Mouse (Mus musculus) stomach, embryonic 16.5 days (tissue): ENCODE measurements at regions not wholly inside any gene's neighbourhood (a gene's known extent, or its start where the extent isn't known, plus 50 kb on each side); places are given as distances from the start of the nearest gene placed in this dataset.
A peak's percentile ranks its signal among the peaks of the same experiment; 100 is the strongest.

ENCODE experiments used
- ATAC-seq: fragments of 200-750 bp; cut with Nextera tagmentation; 2 replicates; pipeline ENCODE4 v1.8.0; 2017; ENCODE audit warnings: moderate number of reproducible peaks, moderate TSS enrichment; ENCODE audit not compliant: insufficient read depth, low FRiP score
- H3K27ac ChIP-seq: fragments of 300-500 bp; sonication (generic); 2 replicates; pipeline ENCODE4 v1.5.1; 2014; ENCODE audit warnings: low read length
- H3K27me3 ChIP-seq: fragments of 300-500 bp; sonication (generic); 2 replicates; pipeline ENCODE4 v1.6.1; 2014; ENCODE audit warnings: low read length, control low read depth, mixed read lengths; ENCODE audit not compliant: control insufficient read depth, insufficient read depth
- H3K36me3 ChIP-seq: fragments of 300-500 bp; sonication (generic); 2 replicates; pipeline ENCODE4 v1.6.1; 2014; ENCODE audit warnings: low read length; ENCODE audit not compliant: control insufficient read depth, insufficient read depth
- H3K4me1 ChIP-seq: fragments of 300-500 bp; sonication (generic); 2 replicates; pipeline ENCODE4 v1.6.1; 2014; ENCODE audit warnings: low read length, control low read depth, mixed read lengths; ENCODE audit not compliant: control insufficient read depth, insufficient read depth
- H3K4me2 ChIP-seq: fragments of 300-500 bp; sonication (generic); 2 replicates; pipeline ENCODE4 v1.6.1; 2014; ENCODE audit warnings: low read depth, low read length, mixed read lengths
- H3K4me3 ChIP-seq: fragments of 300-500 bp; sonication (generic); replicated peaks from 2 replicates; pipeline ENCODE4 v1.5.1; 2014; ENCODE audit warnings: mild to moderate bottlenecking, low read length
- H3K9ac ChIP-seq: fragments of 300-500 bp; sonication (generic); 2 replicates; pipeline ENCODE4 v1.6.1; 2014; ENCODE audit warnings: low read length
- H3K9me3 ChIP-seq: fragments of 300-500 bp; sonication (generic); replicated peaks from 2 replicates; pipeline ENCODE4 v1.6.1; 2016; ENCODE audit warnings: low read length, control low read depth; ENCODE audit not compliant: control insufficient read depth
- WGBS: fragments of 180-500 bp; shearing (Covaris S2); extraction: QIAGEN DNeasy Blood & Tissue Kit; methylation state at CpG from one replicate; pipeline ENCODE4 v1.1.7; 2014; 5-methylcytosine and 5-hydroxymethylcytosine counted together

GRCm38 (mm10) chr5:53329591-53329990 is 62.7 kb downstream of the Smim20 start:
- Histone ChIP-seq H3K27me3 (no peaks in the 10 kb centered on the region), H3K27ac (no peak overlapping the region), H3K4me2 (no peak overlapping the region), H3K4me3 (no peak overlapping the region), H3K4me1 (peaks cover 10% of the 10 kb centered on the region; the same call in 1 of the 2 replicates), H3K9me3 (no peaks in the 10 kb centered on the region), H3K36me3 (no peaks in the 10 kb centered on the region), H3K9ac (no peak overlapping the region)
- no peak for ATAC-seq
- 83% methylated on average over 2 of the region's 2 CpGs for WGBS

- Histone ChIP-seq H3K36me3 (no peaks in the 10 kb centered on the region), H3K27ac (no peak overlapping the region), H3K9ac (no peak overlapping the region), H3K9me3 (no peaks in the 10 kb centered on the region), H3K4me3 (no peak overlapping the region), H3K27me3 (no peaks in the 10 kb centered on the region), H3K4me1 (no peaks in the 10 kb centered on the region), H3K4me2 (no peak overlapping the region)
- no peak for ATAC-seq
- 79% methylated on average over 6 of the region's 6 CpGs for WGBS
These were observed 69.8 kb downstream of the Smim20 start for GRCm38 (mm10) chr5:53336704-53337103.

- no peak overlapping the region for H3K27ac ChIP-seq
- H3K9ac ChIP-seq: no peak overlapping the region
- no peaks in the 10 kb centered on the region for H3K36me3 ChIP-seq
- no peak overlapping the region for H3K4me2 ChIP-seq
- WGBS: 27% methylated on average over 3 of the region's 3 CpGs
- no peak for ATAC-seq
- H3K4me1 ChIP-seq: no peaks in the 10 kb centered on the region
- no peak overlapping the region for H3K4me3 ChIP-seq
- no peaks in the 10 kb centered on the region for H3K27me3 ChIP-seq
- H3K9me3 ChIP-seq: no peaks in the 10 kb centered on the region
These were observed 70.9 kb downstream of the Smim20 start for GRCm38 (mm10) chr5:53337816-53338215.

GRCm38 (mm10) chr5:53345164-53345563 is 78.3 kb downstream of the Smim20 start:
- H3K27me3 ChIP-seq: no peaks in the 10 kb centered on the region
- H3K4me1 ChIP-seq: peaks cover 13% of the 10 kb centered on the region
- H3K4me2 ChIP-seq: no peak overlapping the region
- no peaks in the 10 kb centered on the region for H3K36me3 ChIP-seq
- H3K4me3 ChIP-seq: no peak overlapping the region
- no peaks in the 10 kb centered on the region for H3K9me3 ChIP-seq
- no peak overlapping the region for H3K9ac ChIP-seq
- WGBS: 77% methylated on average over 8 of the region's 8 CpGs
- ATAC-seq: no peak
- no peak overlapping the region for H3K27ac ChIP-seq

GRCm38 (mm10) chr5:53346028-53346427 is 79.1 kb downstream of the Smim20 start:
- H3K27me3 ChIP-seq: no peaks in the 10 kb centered on the region
- no peaks in the 10 kb centered on the region for H3K36me3 ChIP-seq
- H3K4me2 ChIP-seq: no peak overlapping the region
- WGBS: 35% methylated on average over 8 of the region's 8 CpGs
- peak; percentile 17; the same call in 1 of the 2 replicates for ATAC-seq
- H3K9ac ChIP-seq: no peak overlapping the region
- H3K4me3 ChIP-seq: no peak overlapping the region
- H3K9me3 ChIP-seq: no peaks in the 10 kb centered on the region
- H3K27ac ChIP-seq: no peak overlapping the region
- peaks cover 13% of the 10 kb centered on the region for H3K4me1 ChIP-seq

GRCm38 (mm10) chr5:53346756-53347155 is 79.9 kb downstream of the Smim20 start:
- Histone ChIP-seq H3K4me2 (no peak overlapping the region), H3K4me1 (peaks cover 13% of the 10 kb centered on the region), H3K9me3 (no peaks in the 10 kb centered on the region), H3K27me3 (no peaks in the 10 kb centered on the region), H3K4me3 (no peak overlapping the region), H3K36me3 (no peaks in the 10 kb centered on the region), H3K9ac (no peak overlapping the region), H3K27ac (no peak overlapping the region)
- 43% methylated on average over 8 of the region's 8 CpGs for WGBS
- ATAC-seq: no peak

GRCm38 (mm10) chr5:53352852-53353251 is 86.0 kb downstream of the Smim20 start:
- H3K9me3 ChIP-seq: no peaks in the 10 kb centered on the region
- H3K27me3 ChIP-seq: no peaks in the 10 kb centered on the region
- no peak overlapping the region for H3K9ac ChIP-seq
- H3K4me3 ChIP-seq: no peak overlapping the region
- H3K4me2 ChIP-seq: no peak overlapping the region
- H3K4me1 ChIP-seq: no peaks in the 10 kb centered on the region
- 64% methylated on average over 4 of the region's 4 CpGs for WGBS
- no peak for ATAC-seq
- no peak overlapping the region for H3K27ac ChIP-seq
- no peaks in the 10 kb centered on the region for H3K36me3 ChIP-seq

GRCm38 (mm10) chr5:53354296-53354695 is 87.4 kb downstream of the Smim20 start:
- Histone ChIP-seq H3K9me3 (no peaks in the 10 kb centered on the region), H3K4me2 (no peak overlapping the region), H3K27me3 (no peaks in the 10 kb centered on the region), H3K27ac (no peak overlapping the region), H3K4me3 (no peak overlapping the region), H3K4me1 (no peaks in the 10 kb centered on the region), H3K36me3 (no peaks in the 10 kb centered on the region), H3K9ac (no peak overlapping the region)
- ATAC-seq: no peak
- 88% methylated on average over 3 of the region's 3 CpGs for WGBS

GRCm38 (mm10) chr5:53355069-53355468 is 88.2 kb downstream of the Smim20 start:
- H3K4me1 ChIP-seq: no peaks in the 10 kb centered on the region
- ATAC-seq: peak; percentile 78; the same call in 1 of the 2 replicates
- no peak overlapping the region for H3K27ac ChIP-seq
- H3K9ac ChIP-seq: no peak overlapping the region
- no peak overlapping the region for H3K4me3 ChIP-seq
- no peak overlapping the region for H3K4me2 ChIP-seq
- no peaks in the 10 kb centered on the region for H3K36me3 ChIP-seq
- WGBS: under 1% methylated on average over 6 of the region's 6 CpGs
- H3K9me3 ChIP-seq: no peaks in the 10 kb centered on the region
- H3K27me3 ChIP-seq: no peaks in the 10 kb centered on the region

GRCm38 (mm10) chr5:53357086-53357608 is 90.3 kb downstream of the Smim20 start:
- H3K9me3 ChIP-seq: no peaks in the 10 kb centered on the region
- no peaks in the 10 kb centered on the region for H3K36me3 ChIP-seq
- H3K4me3 ChIP-seq: no peak overlapping the region
- no peak for ATAC-seq
- H3K9ac ChIP-seq: no peak overlapping the region
- no peak overlapping the region for H3K27ac ChIP-seq
- 61% methylated on average over 7 of the region's 7 CpGs for WGBS
- no peaks in the 10 kb centered on the region for H3K4me1 ChIP-seq
- no peak overlapping the region for H3K4me2 ChIP-seq
- no peaks in the 10 kb centered on the region for H3K27me3 ChIP-seq
